Mouse (Mus musculus) thymus, adult 2 months (tissue): ENCODE data around the gene Fuz.

ENCODE experiments used
- CTCF ChIP-seq: fragments of 200-500 bp; IDR thresholded peaks from 2 replicates; pipeline ENCODE4 v1.5.1; 2012; ENCODE audit warnings: mild to moderate bottlenecking, control low read depth, low read length, moderate library complexity, borderline replicate concordance; ENCODE audit not compliant: control insufficient read depth, poor library complexity, insufficient read depth; ENCODE audit errors: extremely low read depth
- POLR2A ChIP-seq: fragments of 200-500 bp; IDR thresholded peaks from 2 replicates; pipeline ENCODE4 v1.6.1; 2012; ENCODE audit warnings: mild to moderate bottlenecking, low read length, control low read depth, moderate library complexity; ENCODE audit not compliant: control insufficient read depth, poor library complexity, insufficient read depth; ENCODE audit errors: extremely low read depth

- TF ChIP-seq CTCF (no peak), POLR2A (no peak)
Measured at GRCm38 (mm10) chr7:44951960-44952359, 56.1 kb downstream of the Fuz start.
